Mouse (Mus musculus) layer of hippocampus, adult 2 months (tissue): Measurements from ENCODE around the gene Vmn1r100. TPM values are rescaled to one million over a fixed set of nuclear protein-coding genes. Genes with fewer than 3 reads are reported as not detected.
"Not testable (repeated sequence)": the region's sequence is repeated elsewhere in the genome, so short reads cannot be mapped to it uniquely, and the experiment has no call there.

Source experiments
- DNase-seq, 2 experiments: peaks; one replicate each; pipeline ENCODE4 v3.0.0; 2022; ENCODE audit warnings: low spot score in 2 of 2
- H3K27ac ChIP-seq: fragments of 200-600 bp; 2 replicates; pipeline ENCODE4 v1.8.1; 2022
- H3K4me3 ChIP-seq: fragments of 200-600 bp; 2 replicates; pipeline ENCODE4 v1.8.1; 2022; ENCODE audit warnings: mild to moderate bottlenecking
- long read RNA-seq, 2 experiments: library from polyadenylated mRNA; stranded (forward); transcript quantifications; one replicate each; pipeline ENCODE4 v2.0.0; 2021; ENCODE audit warnings: borderline mapping rate in 2 of 2
- total RNA-seq, 2 experiments: library from RNA; stranded (reverse); gene quantifications; 2 replicates each; pipeline ENCODE4 v1.2.3; 2021

Gene Vmn1r100
- total RNA-seq = not detected
- long read RNA-seq, experiment 1 = 0 reads
- long read RNA-seq, experiment 2 = 0 reads

GRCm38 (mm10) chr7:20417642-20418041, at the start of gene Vmn1r100:
TSS of gene Vmn1r100 (plus strand) at chr7:20417942.
- H3K27ac ChIP-seq, DNase-seq, H3K4me3 ChIP-seq: not testable (repeated sequence)

DNA sequence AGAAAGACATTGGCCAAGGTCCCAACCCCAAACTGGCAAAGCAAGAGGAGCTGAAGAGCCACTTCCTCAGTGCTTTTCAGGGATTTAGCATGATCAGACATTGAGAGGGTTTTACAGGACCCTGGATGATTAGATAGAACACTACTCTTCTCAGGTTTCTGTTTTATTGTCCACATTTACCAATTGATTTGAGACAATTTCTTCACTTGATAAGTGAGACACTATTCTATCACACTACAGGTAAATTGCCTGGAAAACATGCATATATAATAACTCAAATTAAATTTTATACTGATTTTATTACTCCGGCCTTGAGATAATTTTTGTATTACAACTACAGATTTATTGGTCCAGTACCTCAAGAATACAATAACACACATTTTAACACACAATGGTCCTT, 42.4 kb upstream of the Vmn1r100 start, which contains the start of gene Gm5728:
Gene Gm5728 (minus strand): TSS at position 101 of the 400 bp plus-strand sequence.
- H3K4me3 ChIP-seq, H3K27ac ChIP-seq, DNase-seq: not testable (repeated sequence)

DNA sequence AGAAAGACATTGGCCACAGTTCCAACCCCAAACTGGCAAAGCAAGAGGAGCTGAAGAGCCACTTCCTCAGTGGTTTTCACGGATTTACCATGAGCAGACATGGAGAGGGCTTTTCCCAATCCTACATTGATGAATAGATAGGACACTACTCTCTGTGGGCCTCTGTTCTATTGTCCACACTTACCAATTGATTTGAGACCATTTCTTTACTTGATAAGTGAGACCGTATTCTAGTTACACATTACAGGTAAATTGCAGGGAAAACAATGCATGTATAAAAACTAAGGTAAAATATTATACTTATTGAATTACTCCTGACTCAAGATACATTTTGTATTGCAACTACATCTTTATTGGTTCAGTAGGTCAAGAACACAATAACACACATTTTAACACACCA, 24.8 kb downstream of the Vmn1r100 start, which contains the start of gene Vmn1r101:
Gene Vmn1r101 (minus strand): TSS at position 101 of the 400 bp plus-strand sequence.
- H3K4me3 ChIP-seq, H3K27ac ChIP-seq, DNase-seq: not testable (repeated sequence)

Other genes with a start within 250 kb of the Vmn1r100 start
- gene Vmn1r94, start 249.6 kb upstream of the Vmn1r100 start, total RNA-seq = not detected
- not detected for gene Vmn1r95, start 224.2 kb upstream of the Vmn1r100 start, total RNA-seq
- gene Gm6164, start 212.3 kb upstream of the Vmn1r100 start, total RNA-seq = not detected
- gene Gm4498, start 184.1 kb upstream of the Vmn1r100 start, total RNA-seq = not detected
- gene Gm5890, start 155.1 kb upstream of the Vmn1r100 start, total RNA-seq = not detected
- not detected for gene Gm4133, start 83.9 kb upstream of the Vmn1r100 start, total RNA-seq
- not detected for gene Gm5728, start 42.5 kb upstream of the Vmn1r100 start, total RNA-seq
- gene Vmn1r101, start 24.7 kb downstream of the Vmn1r100 start, total RNA-seq = not detected
- not detected for gene Gm10670, start 57.0 kb downstream of the Vmn1r100 start, total RNA-seq
- gene Vmn1r103, start 92.6 kb downstream of the Vmn1r100 start, total RNA-seq = not detected
- gene Vmn1r104, start 115.9 kb downstream of the Vmn1r100 start, total RNA-seq = not detected
- not detected for gene Gm5726, start 127.8 kb downstream of the Vmn1r100 start, total RNA-seq
- gene Gm4141, start 158.3 kb downstream of the Vmn1r100 start, total RNA-seq = not detected
- not detected for gene Gm4513, start 181.1 kb downstream of the Vmn1r100 start, total RNA-seq